Mouse (Mus musculus) cerebellum, adult (tissue): ENCODE data around the gene Atp9a.

Experiments used
- ATAC-seq: cut with Nextera tagmentation; 2 replicates; pipeline ENCODE4 v1.9.2; 2017; ENCODE audit warnings: mild to moderate bottlenecking, moderate library complexity, mixed read lengths; ENCODE audit not compliant: insufficient number of reproducible peaks, low FRiP score, low TSS enrichment

Gene Atp9a

GRCm38 (mm10) chr2:168654482-168654881, 87.7 kb downstream of the Atp9a start:
- no peak for ATAC-seq

GRCm38 (mm10) chr2:168651757-168652156, 90.5 kb downstream of the Atp9a start:
- ATAC-seq: no peak

GRCm38 (mm10) chr2:168648171-168648570, 94.0 kb downstream of the Atp9a start:
- no peak for ATAC-seq

GRCm38 (mm10) chr2:168644855-168645254, 97.4 kb downstream of the Atp9a start:
- no peak for ATAC-seq

GRCm38 (mm10) chr2:168643524-168644177, 98.6 kb downstream of the Atp9a start:
- ATAC-seq: no peak

- ATAC-seq: no peak
These were observed 100.0 kb downstream of the Atp9a start for GRCm38 (mm10) chr2:168642187-168642586.

- no peak for ATAC-seq
These were observed 101.7 kb downstream of the Atp9a start for GRCm38 (mm10) chr2:168640460-168640859.

GRCm38 (mm10) chr2:168634881-168635280, 107.3 kb downstream of the Atp9a start:
- no peak for ATAC-seq

GRCm38 (mm10) chr2:168633301-168633816, 108.8 kb downstream of the Atp9a start:
- no peak for ATAC-seq

- no peak; the same call in 1 of the 2 replicates for ATAC-seq
These were observed 109.7 kb downstream of the Atp9a start for GRCm38 (mm10) chr2:168632543-168632942.

GRCm38 (mm10) chr2:168628787-168629186, 113.4 kb downstream of the Atp9a start:
- ATAC-seq: no peak

- no peak for ATAC-seq
These were observed 114.1 kb downstream of the Atp9a start for GRCm38 (mm10) chr2:168627829-168628770.

GRCm38 (mm10) chr2:168626385-168626784, 115.8 kb downstream of the Atp9a start:
- ATAC-seq: no peak

GRCm38 (mm10) chr2:168625091-168625490, 117.1 kb downstream of the Atp9a start:
- ATAC-seq: no peak

GRCm38 (mm10) chr2:168621111-168621802, 121.0 kb downstream of the Atp9a start:
- no peak for ATAC-seq

- no peak for ATAC-seq
These were observed 123.9 kb downstream of the Atp9a start for GRCm38 (mm10) chr2:168618205-168618717.

GRCm38 (mm10) chr2:168615160-168615559, 127.0 kb downstream of the Atp9a start:
- ATAC-seq: no peak

- no peak for ATAC-seq
These were observed 127.9 kb downstream of the Atp9a start for GRCm38 (mm10) chr2:168614170-168614872.

- ATAC-seq: no peak
These were observed 128.9 kb downstream of the Atp9a start for GRCm38 (mm10) chr2:168613092-168613880.
